Mouse (Mus musculus) granulocyte monocyte progenitor cell, adult 5-6 weeks (primary cell): Measurements from ENCODE around the gene Cd300a. TPM values are rescaled to one million over a fixed set of nuclear protein-coding genes. Genes with fewer than 3 reads are reported as not detected.

Source experiments
- ATAC-seq: replicated peaks from 2 replicates; pipeline ENCODE4 v1.8.0; 2016; ENCODE audit warnings: mild to moderate bottlenecking, moderate TSS enrichment, inconsistent platforms; ENCODE audit not compliant: poor library complexity, severe bottlenecking
- total RNA-seq, 2 experiments: library from RNA; stranded (forward) in 1 of 2; stranded (reverse) in 1 of 2; fragments of 200-712, 200-1000 nt in 1 of 2; fragments of >200 nt in 1 of 2; fragmentation: Nextera tagmentation in 1 of 2; gene quantifications; 2 replicates each; pipeline ENCODE4 v1.2.3; 2014 to 2017

The Cd300a gene
- total RNA-seq (2014; fragmentation: Nextera tagmentation) = 11.4 and 12.6 TPM in 2 replicates
- total RNA-seq (2017) = 14.3 and 20.8 TPM in 2 replicates

DNA sequence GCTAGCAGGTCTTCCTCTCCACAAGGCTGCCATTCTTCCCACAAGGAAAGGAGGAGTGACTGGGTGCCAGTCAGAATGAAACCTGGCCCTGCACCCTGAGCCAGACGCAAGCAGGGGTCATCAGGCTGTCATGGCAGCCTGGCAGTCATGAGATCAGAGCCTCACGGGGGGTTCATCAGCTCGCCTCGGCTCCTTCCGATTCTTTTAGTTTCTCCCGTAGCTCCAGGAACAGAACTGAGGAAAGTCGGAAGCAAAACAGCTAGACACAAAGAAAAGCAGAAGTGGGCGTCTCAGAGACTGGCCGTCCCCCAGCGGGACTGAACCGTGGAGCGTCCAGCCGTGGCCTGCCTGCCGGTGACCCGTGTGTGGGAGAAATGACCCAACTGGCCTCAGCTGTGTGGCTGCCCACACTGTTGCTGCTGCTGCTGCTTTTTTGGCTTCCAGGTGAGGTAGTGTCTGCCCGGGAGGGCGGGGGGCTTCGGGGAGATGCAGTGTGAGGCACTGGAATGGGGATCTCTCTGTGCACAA lies at the start of gene Cd300a:
TSS of gene Cd300a (plus strand) at position 51 of the 528 bp plus-strand sequence.
- peak; percentile 88 for ATAC-seq

DNA sequence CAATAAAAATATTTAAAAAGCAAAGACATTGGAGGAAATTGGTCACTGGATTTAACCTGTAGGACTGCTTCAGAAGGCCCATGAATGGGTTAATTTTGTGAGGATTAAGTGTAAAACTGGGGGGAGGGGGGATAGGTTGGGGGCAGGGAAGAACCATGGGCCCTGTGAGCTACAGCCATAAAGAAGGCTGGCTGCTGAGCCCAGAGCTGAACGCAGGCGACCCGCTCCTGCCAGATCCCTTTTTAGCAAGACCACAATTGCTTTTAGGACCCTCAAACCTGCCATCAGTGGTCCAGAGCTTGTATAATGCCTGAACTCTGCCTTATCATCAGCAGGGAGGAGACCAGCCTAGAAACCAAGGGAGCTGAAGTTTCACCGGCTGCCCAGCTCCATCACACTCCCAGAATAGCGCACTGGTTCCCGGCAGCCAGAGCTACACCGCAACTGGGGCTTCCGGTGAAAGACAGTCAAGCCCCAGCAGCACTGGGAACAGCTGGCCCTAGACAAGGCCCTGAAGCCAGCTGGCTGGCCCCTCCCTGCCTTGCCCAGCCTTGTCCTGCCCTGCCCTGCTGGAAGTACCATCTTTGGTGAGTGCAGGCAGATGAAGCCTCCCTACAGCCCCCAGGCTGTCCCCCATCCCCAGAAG lies 45.9 kb upstream of the Cd300a start:
- peak; percentile 72 for ATAC-seq

DNA sequence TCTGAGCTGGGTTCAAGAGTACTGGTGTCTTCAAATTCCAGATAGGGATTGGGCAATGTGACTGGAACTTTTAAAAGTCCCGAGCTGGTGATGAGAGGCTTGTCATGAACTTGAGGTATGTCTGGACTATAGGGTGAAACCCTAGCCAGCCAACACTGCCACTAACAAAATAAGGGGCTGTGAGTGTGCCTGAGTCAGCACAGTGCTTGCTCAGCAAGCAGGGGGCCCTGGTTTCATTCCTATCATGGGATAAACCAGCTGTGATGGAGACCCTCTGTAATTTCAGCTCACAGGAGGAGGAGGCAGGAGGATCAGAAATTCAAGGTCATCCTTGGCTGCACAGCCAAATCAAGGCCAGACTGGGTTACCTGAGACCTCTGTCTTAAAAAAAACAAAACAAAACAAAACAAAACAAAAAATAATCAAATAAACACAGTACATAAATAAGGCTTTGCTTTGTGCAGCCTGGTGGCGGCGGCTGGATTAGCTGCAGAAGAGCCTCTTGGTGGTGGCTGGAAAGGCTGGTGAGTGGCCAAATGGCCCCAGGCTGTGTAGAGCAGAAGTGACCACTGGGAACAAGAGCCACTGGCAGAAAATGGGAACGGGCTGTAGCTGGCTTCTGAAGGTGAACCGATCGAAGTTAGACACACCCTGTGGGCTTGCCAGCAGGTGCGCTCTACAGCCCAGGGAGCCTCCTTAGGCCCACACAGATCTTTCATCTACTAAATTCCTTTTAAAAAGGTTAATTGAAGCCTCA lies 45.2 kb upstream of the Cd300a start:
- ATAC-seq = no peak

DNA sequence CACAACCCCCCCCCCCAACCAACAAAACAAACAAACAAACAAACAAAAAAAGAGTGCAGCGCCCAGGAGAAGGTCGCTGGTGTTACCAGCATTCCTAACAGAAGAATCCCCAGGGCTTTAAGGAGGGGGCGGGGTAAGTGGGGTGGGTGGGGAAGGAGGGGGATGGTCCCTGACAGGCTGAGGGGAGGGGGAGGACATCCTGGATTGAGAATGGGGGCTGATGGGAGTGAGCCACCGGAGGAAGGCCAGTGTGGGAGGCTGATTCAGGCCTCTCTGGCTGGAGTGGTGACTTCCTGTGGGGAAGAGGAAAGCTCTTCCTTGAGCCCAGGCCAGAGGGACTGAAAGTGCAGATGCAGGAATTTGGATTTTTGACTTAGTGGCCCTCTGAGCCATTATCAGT lies 43.5 kb upstream of the Cd300a start:
- ATAC-seq = no peak

DNA sequence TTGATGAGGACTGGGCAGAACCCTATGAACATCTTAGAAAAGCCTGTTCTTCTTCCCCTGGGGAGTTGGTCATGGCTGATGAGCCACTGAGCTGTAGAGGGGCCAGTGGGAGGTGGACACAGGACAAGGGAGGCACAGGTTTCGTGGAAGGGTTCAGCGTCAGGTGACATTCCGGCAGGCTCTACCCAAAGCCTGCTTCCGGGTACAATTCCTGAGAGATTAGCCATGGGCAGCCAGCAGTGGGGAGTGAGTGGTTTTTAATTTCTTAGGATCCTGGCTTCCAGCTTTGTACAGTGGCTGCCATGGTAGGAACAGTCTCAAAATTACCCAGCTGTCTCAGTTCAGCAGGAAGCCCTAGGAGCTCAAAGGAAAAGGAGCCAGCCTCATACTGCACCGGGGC lies 42.8 kb upstream of the Cd300a start:
- no peak for ATAC-seq

DNA sequence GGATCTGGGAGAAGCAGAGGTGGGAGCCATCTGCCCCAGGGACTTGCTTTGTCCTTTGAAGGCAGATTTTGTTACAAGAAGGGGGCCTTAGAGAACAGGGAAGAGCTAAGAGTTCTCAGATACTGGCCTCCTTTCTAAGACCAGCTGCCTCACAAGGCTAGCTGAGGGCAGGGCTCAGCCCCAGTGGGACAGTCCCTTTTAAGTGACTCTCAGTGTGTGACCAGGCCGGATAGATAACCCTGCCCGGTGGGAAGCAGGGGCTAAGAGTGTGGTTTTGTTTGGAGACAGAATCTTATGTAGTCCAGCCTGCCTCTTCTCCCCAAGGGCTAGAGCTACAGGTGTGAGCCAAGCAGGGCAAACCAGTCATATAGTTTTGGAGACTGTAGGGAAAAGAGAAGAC lies 40.3 kb upstream of the Cd300a start:
- no peak for ATAC-seq

DNA sequence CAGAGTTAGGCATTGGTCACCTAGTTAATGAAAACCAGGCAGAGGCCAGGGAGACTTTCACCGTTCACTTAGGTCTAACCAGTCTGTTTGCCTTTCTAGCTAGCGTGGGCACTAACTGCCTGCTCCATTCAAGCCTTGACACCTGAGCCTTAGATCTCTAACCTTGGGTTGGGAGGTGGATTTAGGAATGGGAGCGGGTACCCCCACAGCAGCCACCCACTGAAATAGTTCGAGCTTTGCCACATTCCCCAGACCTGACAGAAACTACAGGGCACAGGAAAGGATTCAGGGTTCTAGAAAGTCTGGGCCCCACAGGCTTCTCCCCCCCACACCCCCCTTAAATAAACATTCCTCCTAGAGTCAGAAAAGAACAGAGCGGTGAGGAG lies 39.8 kb upstream of the Cd300a start:
- no peak for ATAC-seq

DNA sequence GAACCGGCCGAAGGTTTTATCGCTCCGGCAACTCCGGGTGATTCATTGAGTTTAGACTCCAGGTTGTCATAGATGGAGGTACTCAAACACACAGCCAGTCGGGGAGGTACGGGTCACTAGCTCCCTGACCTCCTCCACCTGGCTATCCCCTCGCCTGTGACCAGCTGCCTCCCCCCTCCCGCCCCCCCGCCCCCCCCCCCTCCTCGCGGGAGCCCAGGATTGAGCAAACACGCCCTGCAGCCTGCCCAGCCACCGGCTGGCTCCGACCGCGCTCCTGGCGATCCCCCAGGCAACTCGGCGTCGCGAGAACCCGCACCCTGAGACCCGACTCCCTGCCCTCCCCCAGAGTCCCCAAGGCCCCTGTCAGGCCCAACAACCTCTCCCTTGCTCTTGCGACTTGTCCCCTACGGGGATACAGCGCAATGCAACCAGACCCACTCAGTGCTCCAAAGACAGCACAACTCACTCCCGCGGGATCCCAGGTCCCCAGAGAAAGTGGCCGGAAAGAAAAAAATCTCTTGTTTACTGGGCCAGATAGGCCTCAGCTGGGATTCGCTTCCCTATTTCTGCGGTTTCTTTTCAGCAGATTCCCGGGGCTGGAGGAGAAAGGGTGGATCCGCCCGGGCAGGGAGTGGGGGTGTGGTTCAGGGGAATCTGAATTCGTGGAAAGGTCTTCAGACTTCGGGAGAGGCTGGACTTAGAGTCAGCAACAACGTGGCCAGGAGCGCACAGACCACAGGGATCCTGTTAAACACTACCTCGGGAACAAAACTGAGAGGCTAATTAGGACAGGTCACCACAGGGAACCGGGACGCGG lies 39.2 kb upstream of the Cd300a start, which contains the start of gene Gprc5c:
TSS of gene Gprc5c (plus strand) at position 701 of the 817 bp plus-strand sequence.
- peak; percentile 58 for ATAC-seq

DNA sequence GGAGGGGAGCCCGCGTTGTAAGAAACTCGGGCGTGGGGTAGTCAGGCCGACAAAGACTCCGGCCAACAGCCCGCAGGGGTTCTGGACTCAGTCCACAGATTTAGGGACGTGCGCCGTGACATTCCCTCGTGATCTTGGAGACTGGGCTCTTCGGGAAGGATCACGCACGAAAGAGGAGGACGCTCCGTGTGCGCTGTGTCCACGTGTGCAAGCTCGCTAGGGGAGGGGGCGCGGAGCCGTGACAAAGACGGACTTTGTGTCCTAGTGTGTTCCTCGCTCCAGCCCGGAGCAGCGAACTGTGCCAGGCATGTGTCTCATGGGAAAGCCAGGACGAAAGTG lies 38.6 kb upstream of the Cd300a start:
- ATAC-seq = no peak

DNA sequence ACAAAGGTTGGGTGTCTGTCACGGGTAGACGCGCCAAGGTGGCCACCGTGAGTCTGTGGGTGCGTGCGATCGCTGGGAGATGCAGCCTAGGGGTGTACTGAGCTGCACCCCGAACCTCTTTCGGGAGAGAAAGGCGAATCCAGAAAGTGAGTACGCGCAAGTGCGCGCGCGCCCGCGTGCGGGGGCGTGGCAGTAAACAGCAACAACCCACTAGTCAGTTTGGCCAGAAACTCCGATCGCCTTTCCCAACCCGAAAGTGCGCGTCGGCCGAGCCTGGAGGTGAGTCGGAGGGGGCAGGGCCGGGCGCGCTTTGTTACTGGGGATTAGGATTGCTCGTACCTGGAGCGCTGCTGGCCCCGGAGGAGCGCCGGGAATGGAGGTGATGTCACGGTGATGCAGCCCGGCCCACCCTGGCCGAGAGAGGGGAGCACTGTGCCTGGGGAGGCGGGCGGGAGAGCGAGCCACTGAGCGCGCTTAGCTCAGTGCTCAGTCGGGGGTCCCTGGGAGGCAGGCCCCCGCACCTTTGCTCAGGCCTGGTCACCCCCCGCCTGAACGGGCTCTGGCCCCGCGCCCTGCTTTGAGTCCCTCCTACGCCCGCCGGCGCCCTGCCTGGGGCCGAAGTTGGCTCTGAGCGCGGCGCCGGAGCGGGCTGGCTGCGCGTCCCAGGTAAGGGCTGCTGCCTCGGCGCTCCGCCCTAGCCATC lies 38.1 kb upstream of the Cd300a start:
- no peak for ATAC-seq

DNA sequence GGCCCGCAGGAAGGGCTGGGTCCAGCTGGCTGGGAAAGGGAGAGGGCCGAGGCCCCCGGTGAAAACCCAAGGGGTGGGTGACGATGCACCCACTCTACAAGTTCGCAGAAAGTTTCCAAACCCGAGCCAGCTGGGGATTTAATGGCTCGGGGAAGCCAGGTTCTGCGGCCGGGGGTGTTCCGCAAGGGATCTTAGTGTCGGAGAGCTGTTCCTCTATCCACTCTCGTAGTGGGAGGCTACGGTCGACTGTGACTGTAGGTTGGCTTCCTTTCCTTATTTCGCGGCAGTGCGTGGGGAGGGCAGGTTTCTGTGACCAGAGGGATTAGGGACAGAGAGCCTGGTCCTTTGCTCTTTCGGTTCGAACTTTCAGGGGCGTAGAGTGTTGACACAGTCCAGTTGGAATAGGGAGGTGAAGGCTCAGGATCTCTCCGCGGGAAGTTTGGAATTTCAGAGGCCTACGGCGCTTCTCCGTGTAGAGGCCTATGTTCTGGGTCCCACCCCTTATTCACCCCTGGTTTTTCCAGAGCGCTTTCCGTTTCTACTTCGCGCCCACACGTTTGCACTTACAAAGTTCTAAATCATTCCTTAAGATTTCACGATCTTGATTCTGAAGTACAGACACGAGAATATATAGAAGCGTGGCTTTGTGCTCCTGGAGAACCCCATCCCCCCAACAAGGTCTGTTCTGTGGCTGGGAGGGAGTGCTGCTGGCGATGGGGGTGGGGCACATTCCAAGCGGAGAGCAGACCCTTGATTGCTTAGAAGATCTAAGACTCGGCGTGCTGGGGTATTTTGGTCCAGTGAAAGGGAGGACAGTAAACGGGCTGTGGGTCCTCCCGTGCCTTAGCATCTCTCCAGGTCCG lies 37.3 kb upstream of the Cd300a start:
- ATAC-seq = peak; percentile 70

DNA sequence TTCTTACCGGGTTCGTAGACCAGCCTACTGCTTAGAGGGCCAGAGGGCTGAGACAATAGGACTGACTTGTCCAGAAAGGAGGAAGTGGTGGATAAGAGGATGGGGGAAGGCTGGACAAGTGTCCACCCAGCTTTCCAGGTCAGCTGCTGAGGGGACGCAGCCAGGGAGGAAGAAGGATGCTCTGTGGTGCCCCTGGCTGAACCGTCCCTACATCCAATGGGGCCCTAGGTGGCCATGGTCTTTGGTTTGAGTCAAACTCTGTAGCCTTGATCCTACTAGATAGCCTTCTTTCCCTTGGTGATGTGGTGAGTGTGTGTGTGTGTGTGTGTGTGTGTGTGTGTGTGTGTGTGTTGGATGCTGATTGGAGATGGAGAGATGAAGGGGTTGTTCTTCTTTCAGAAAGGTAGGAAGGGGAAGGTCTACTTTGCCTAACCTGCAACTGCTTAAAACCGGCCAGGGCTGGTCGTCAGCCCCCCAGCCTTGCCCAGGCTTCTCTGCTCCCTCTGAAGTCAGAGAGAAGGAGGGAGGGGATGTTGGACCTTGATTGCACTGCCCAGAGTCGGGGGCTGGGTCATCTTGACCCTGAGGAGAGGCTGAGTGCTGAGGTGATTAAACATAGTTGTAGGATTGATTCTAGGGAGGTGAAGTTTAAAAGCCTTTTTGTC lies 36.5 kb upstream of the Cd300a start:
- ATAC-seq = no peak; the same call in 1 of the 2 replicates

DNA sequence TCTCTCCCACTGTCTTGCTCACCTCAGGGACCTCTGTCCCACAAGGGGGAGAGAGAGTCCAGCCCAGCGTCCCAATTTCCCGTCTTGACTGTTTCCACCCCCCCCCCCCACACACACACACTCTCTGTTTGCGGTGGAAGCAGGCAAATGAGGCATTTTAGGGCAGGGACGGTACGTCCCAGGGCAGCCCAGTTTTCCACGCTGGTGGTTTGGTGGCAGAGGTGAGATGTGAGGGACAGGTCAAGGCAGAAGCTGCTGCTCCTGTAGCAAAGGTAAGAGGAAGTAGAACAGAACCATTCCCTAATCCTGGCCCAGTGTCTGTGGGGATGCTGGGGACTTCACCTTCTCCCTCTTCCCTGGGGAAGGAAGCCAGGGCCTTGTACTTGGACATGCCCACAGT lies 35.3 kb upstream of the Cd300a start:
- no peak for ATAC-seq

DNA sequence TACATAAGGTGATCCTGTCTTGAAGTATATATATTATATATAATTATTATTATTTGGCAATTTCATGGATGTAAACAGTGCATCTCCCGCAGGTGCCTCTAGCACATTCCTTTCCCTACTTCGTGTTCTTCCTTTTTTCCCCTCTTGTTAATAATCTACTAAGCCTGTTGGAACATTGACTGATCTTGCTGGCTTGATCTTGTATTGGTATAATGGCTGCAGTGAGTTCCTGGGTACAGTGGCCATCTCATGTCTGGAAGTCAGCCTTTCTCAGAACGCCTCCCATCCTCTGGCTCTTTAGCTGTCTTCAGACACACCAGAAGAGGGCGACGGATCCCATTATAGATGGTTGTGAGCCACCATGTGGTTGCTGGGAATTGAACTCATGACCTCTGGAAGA lies 33.7 kb upstream of the Cd300a start:
- ATAC-seq = no peak

DNA sequence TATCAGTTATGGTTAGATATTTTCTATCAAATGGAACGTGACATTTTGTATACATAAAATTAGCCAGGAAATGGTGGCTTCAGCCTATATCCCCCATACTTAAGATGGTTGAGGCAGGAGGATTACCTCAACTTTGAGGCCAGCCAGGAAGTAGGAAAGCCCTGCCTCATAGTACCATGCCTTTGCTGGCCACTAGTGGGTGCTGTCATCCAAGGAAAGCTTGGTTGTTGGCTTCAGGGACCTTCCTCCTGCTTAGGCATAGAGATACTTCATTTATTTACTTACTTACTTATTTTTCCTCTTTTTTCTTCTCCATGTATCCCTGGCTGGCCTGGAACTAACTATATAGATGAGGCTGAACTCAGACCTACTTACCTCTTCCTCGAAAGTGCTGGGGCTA lies 31.2 kb upstream of the Cd300a start:
- ATAC-seq = no peak

DNA sequence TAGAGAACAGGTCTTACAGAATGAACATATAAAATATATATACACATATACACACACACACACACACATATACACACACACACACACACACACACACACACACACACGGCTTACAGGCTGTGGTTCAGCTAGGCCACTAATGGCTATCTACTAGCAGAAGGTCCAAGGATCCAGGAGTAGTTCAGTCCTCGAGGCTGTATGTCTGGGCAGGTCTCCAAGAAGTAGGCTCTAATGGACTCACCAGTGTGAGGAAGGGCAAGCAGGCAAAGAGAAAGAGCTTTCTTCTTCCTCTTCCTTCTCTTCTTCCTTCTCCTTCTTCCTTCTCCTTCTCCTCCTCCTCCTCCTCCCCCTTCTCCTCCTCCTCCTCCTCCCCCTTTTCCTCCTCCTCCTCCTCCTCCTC lies 28.8 kb upstream of the Cd300a start:
- no peak for ATAC-seq

DNA sequence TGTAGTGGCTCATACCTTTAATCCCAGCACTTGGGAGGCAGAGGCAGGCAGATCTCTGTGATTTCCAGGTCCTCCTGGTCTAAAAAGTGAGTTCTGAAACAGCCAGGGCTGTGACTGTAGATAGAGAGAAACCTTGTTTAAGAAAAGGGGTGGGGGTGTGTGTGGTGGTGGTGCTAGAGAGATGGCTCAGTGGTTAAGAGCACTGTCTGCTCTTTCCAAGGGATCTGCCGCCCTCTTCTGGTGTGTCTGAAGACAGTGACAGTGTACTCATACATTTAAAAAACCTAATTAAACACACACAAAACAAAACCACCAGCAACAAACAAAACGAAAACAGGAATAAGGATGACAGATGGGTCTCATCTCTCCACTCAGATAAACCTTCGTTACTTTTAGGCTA lies 27.2 kb upstream of the Cd300a start:
- no peak for ATAC-seq

DNA sequence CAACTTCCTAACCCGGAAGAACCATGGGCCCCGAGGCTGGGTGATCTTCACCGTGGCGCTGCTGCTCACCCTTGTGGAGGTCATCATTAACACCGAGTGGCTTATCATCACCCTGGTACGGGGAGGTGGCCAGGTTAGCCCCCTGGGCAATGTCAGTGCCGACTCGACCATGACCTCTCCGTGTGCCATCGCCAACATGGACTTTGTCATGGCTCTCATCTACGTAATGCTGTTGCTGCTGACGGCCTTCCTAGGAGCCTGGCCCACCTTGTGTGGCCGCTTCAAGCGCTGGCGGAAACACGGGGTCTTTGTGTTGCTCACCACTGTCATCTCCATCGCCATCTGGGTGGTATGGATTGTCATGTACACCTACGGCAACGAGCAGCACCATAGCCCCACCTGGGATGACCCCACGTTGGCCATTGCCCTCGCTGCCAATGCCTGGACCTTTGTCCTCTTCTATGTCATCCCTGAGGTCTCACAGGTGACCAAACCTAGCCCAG lies 25.9 kb upstream of the Cd300a start:
- no peak for ATAC-seq

DNA sequence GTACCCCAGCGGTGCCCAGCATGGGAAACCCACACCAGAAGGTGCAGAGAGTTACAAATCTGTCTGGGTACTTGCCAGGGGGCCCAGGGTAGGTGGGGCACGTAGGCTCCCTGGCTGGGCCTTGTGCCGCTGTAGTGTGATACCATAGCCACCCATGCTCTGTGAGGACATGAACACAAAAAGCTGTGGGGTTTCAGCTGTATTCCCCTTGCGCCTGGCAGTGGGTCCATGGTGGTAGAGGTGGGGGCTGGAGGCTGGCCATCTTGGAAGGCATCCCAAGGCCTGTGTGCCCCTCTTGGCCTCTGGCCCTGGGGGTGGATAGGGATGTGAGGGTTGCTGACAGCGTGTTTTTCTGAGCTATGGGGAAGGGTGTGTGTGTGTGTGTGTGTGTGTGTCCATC lies 23.8 kb upstream of the Cd300a start:
- no peak for ATAC-seq
